Mouse (Mus musculus) megakaryocyte, adult 5-6 weeks (primary cell): ENCODE data around the gene Dpf3. TPM values are rescaled to one million over a fixed set of nuclear protein-coding genes. Genes with fewer than 3 reads are reported as not detected.

Source experiments
- ATAC-seq: 2 replicates; pipeline ENCODE4 v1.8.0; 2016; ENCODE audit warnings: mild to moderate bottlenecking, inconsistent platforms; ENCODE audit not compliant: poor library complexity, severe bottlenecking
- total RNA-seq, 2 experiments: library from RNA; stranded (forward) in 1 of 2; stranded (reverse) in 1 of 2; fragments of 153-499, 151-499 nt in 1 of 2; fragments of 221-1000, 200-1000 nt in 1 of 2; gene quantifications; 2 replicates each; pipeline versions ENCODE4 v1.2.3 to v1.2.4; 2015 to 2017

Gene Dpf3
- total RNA-seq, 2 experiments from 2014 or later: 0.36 to 1.6 TPM

DNA sequence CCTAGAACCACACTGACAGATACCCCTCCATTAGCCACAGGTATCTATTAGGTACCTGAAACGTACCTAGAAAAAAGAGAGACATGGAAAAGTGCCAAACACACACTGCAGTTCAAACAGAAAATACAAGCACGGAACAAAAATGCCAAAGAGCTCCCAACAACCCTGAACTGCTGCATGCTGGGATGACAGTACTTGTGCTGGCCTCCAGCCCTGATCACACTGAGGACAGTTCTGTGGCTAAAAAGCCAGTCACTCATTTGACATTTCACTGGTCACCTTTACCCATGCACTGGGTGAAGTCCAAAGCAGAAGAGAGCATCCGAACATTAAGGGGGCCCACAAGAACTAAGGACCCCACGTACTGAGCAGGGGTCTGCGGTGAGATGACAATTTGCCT is 137.8 kb downstream of the Dpf3 start:
- no peak for ATAC-seq

DNA sequence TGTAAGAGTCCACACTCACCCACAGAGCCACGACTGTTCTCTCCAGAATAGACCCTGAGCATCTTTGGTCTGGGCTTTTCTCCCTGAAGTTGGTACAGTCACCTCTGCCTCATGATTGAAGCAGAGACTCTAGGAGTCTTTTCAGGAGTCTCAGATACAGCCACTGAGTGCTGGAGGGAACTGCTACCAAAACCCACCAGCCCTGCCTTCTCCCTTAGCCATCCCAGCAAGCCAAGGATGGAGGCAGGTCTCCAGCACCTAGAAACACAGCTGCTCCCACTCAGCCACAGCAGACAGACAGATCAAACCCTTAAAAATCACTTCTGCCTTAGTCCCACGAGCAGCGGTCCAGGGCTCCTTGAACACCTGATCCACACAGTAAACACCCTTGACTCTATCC is 139.3 kb downstream of the Dpf3 start:
- ATAC-seq: no peak

- no peak for ATAC-seq
These were observed 144.7 kb downstream of the Dpf3 start for GRCm38 (mm10) chr12:83342875-83343185.

DNA sequence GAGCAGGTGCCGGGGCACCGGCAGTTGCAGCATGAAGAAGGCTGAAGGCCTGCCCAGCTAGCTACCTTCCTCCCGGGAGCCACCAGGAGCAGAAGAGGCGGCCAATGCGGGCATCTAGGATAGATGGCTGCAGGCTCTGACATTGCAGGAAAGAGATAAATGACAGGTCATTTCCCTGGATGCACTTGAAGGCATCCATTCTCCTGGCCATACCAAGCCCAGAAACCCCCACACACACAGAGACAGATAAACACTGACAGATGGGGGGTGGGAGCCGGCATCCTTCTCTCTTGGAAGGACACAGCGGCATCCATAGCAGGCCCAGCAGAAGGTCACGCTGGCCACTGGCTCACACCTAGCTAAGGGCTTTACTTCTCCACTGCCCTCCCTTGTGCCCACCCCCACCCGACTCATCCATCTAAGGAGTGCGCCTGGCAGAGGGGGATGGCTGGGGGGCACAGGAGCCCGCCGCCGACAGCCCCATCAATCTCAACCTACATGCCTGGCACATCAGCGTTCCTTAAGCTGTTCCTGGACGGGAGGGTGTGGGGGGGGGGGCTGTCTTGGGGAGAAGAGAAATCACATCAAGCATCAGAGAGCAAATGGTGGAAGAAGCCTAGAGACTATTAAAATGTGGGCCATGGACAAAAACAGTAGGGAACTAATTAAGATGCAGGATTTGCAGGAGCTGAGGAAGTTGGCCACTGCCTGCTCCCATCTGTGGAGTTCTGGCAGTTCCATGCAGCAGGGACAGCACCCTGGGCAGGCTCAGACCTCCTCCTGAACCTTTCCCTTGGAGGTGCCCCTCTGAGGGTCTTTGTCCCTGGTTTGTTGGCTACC is 145.3 kb downstream of the Dpf3 start:
- no peak for ATAC-seq

DNA sequence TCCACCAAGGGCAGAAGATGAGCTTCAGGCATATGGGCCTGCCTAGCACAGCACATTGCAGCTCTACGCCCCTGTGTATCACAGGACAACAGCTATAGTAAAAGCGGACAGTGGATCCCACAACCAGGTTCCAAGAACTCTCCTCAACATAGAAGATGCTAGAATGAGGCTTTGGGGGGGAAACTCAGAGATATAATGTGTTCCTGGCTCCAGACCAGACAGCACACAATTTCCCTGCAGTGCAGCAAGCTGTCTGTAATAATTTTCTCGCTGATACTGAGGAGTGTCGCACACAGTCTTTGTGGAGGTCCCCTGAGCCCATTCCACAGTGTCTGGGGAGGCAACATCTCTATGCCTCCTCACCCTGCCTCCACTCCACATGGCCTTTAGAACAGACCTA is 146.6 kb downstream of the Dpf3 start:
- no peak for ATAC-seq

DNA sequence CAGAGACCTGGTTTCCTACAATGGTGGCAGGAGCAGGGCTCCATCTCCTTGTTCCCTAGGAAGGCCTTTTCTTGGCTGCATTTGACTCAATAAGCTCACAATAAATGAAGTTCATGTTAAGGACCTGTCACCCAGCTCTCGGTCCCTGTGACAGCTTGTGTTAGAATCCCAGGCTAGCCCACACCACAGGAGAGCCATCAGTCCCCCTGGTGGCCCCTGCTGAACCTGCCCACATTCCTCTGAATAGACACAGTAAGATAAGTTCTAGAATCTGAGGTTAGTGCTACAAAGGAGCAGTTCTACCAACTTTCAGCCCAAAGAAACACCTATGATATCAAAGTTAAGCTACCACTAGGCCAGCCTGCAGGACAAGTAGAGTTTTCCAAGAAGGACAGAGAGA is 149.2 kb downstream of the Dpf3 start:
- ATAC-seq: no peak

- no peak for ATAC-seq
These were observed 149.8 kb downstream of the Dpf3 start for GRCm38 (mm10) chr12:83337776-83338149.

- ATAC-seq: no peak
These were observed 150.3 kb downstream of the Dpf3 start for GRCm38 (mm10) chr12:83337077-83337775.

- ATAC-seq: no peak
These were observed 157.5 kb downstream of the Dpf3 start for GRCm38 (mm10) chr12:83330056-83330455.

DNA sequence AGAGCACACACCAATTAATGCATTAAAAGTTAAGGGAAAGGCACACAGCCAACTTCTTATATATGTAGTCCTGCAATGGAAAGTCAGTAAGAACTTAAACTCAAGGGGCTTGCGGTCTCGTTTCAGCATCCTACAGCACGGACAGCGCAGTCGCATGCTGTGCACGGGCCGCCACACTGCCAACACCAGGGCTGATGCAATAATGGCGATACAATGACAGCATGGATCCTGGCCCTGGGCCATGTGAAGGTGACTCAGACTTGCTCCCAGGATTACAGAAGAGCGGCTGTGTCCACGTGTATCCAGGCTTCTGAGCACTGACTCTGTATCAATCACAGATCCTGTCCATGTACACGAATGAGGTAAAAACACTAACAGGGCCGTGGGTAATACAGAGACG is 158.6 kb downstream of the Dpf3 start:
- no peak for ATAC-seq

DNA sequence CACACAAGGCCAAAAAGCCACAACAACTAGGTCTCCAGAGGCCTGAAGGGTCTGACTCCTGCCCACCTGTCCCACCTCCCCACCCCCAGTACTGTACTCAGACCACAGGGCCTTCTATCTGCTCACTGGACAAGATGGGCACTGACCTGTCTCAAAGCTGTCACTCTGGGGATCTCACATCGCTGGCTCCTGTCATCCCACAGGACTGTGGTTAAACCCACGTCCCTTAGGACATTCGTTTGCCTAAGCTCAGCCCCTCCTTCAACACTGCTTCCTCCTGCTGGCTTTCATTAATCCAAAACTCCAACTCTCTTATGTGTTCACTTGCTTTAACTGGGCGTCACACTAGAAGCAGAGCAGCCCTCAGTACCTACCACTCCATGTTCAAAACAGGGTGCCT is 159.0 kb downstream of the Dpf3 start:
- no peak for ATAC-seq

GRCm38 (mm10) chr12:83327451-83327850 is 160.1 kb downstream of the Dpf3 start:
- ATAC-seq: no peak

- no peak for ATAC-seq
These were observed 166.8 kb downstream of the Dpf3 start for GRCm38 (mm10) chr12:83320725-83321124.

DNA sequence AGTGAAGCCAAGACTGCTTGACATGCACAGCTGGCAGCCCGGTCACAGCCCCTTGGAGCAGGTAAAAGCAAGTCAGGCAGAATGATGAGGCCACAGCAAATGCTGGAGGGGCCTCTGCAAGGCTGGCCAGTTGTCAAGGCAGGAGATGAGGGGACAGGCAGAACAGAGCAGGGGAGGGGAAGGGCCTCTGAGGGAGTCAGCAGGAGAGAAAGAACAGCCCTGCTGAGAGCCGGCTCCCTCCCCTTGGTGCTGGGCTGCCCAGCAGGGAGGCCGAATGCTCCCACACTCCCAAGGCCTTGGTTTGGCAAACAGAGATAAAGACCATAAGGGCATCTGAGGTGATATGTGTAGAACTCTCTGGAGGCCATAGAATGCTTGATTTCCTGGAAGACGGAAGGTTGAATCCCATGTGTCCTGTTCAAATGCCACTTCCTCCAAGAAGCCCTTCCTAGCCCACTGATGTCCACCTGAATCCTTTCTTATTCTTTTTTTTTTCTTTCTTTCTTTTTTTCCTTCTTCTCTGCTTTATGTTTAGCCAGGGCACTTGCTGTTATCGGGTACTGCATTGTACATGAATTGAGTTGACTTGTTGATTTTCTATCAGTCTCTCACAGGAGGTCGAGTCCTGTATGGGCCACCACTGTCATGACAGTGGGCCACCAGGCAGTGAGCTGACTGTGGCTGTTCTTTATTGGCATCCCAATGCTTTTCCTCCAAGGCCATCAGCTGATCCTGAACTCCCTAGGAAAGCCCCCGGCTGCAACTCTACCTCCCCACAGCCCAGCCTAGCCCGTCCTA is 169.7 kb downstream of the Dpf3 start:
- ATAC-seq: no peak

DNA sequence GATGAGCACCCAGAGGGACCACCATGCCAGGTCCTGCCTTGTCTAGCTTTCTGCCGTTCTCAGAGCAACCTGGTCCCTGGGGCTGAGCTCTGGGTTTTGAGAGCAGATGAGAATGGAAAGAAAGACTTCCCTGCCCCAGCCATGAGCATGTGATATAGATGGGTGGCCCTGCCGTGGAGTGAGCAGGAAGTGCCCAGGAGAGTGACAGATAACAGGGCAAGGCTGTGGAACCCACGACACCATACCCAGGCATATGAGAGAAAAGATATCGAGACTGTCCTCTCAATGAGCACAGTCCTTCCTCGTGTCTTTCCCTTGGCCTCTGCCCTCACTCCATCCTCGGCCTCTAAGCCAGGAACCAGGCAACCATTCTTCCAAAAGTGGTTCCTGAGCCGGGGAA is 172.8 kb downstream of the Dpf3 start:
- no peak for ATAC-seq

GRCm38 (mm10) chr12:83312818-83313217 is 174.7 kb downstream of the Dpf3 start:
- ATAC-seq: no peak

DNA sequence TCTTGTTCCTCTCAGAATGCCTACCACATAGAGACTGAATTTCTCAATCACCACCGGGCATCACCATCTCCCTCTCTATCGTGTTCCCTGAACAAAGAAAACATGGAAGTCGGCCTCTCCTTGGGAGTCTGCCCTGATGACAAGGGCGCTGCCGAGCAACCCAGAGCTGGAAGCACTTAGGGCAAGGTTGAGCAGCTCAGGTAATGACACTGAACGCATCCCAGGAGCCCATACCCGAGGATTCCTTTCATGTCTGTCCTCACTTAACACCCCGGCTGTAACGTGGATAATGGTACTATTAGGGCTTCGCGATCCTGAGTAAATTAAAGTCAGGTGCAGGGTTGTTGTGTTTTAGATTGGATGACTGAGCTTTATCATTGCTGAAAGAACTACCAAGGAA is 176.9 kb downstream of the Dpf3 start:
- ATAC-seq: no peak

DNA sequence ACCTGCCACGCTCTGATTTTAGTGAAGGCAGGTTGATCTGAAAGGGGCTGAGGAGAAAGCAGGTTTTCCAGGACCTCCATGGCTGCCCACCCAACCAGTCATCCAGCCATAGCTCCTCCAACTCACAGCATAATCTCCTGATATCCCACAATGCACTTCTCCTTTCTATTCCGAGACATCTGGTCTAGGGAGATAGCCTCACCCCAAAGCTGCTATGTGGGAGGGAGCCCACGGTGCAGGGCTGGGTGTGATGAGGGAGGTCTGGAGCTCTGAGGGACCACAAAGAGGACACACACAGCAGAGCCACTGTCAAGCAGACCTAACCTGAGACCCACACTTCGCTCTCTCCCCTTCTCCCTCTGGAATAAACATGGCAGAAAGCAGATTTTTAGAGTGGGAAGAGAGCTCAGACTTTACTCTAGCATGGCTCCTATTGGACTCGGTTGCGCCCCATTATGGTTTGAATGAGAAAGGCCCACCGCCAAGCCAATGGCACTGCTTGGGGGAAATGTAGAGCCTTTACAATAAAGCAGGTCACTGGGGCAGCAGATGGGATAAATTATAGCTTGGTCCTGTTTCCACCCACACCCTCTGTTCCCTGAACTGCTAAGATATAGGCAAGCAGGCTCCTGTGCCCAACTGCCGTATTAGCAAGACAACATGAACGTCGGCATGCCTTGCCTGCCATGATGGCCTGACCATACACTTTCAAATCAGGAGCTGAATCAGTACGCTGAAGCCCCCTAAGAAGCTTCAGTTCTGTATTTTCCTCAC is 178.3 kb downstream of the Dpf3 start:
- 0 out of 2 replicates have a peak, but pooled peaks have one; percentile 15 for ATAC-seq

DNA sequence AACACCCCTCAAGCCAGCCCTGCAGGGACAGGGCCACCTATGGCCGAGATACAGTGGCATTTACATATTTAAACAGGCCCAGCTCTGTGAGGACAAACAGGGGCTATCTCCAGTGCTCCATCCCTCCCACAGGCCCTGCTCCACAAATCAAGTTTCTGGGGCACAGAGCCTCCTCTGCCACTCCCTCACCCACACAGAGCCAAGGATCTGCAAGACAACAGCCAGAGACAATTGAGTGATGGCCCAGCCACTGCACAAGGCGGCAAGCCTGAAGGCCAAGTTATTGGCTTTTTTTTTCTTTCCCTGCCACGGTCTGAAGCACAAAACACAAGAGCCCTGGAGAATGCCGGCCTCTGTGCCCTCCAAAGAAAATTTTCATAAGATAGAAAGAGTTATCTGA is 178.9 kb downstream of the Dpf3 start:
- ATAC-seq: no peak

GRCm38 (mm10) chr12:83303221-83303620 is 184.3 kb downstream of the Dpf3 start:
- no peak for ATAC-seq
